Mouse (Mus musculus) liver, embryonic 14.5 days (tissue): ENCODE measurements at regions not wholly inside any gene's neighbourhood (a gene's known extent, or its start where the extent isn't known, plus 50 kb on each side); places are given as distances from the start of the nearest gene placed in this dataset.

Source experiments
- CTCF ChIP-seq: IDR thresholded peaks from 2 replicates; pipeline ENCODE4 v1.5.1; 2016; ENCODE audit warnings: antibody characterized with exemption, low read depth, control low read depth
- EP300 ChIP-seq: IDR thresholded peaks from 2 replicates; pipeline ENCODE4 v1.6.1; 2016; ENCODE audit warnings: antibody characterized with exemption, low read depth

- TF ChIP-seq CTCF (no peak), EP300 (no peak)
Observed at GRCm38 (mm10) chr1:76724453-76724852, 790.4 kb downstream of the Epha4 start.
